Mouse (Mus musculus) adrenal gland, postnatal 4 days (tissue): ENCODE measurements around the gene Begain. TPM values are rescaled to one million over a fixed set of nuclear protein-coding genes. Genes with fewer than 3 reads are reported as not detected.

Experiments
- DNase-seq, 2 experiments: peaks; one replicate each; pipeline ENCODE4 v3.0.0; 2021 to 2022; ENCODE audit warnings: low spot score in 2 of 2, mixed read lengths in 2 of 2
- long read RNA-seq, 2 experiments: library from polyadenylated mRNA; stranded (forward); transcript quantifications; one replicate each; pipeline ENCODE4 v2.0.0; 2021
- total RNA-seq, 2 experiments: library from RNA; stranded (reverse); gene quantifications; 2 replicates each; pipeline ENCODE4 v1.2.3; 2021

Gene Begain
- 10 to 100 TPM; 16.6 to 19.7 TPM for total RNA-seq
- long read RNA-seq, experiment 1, partial matches to known transcripts = 1 of 4 reads
- long read RNA-seq, experiment 1, other reads (novel, unspliced or antisense) = 2 of 4 reads
- long read RNA-seq, experiment 2, partial matches to known transcripts = 0 of 11 reads
- long read RNA-seq, experiment 2, other reads (novel, unspliced or antisense) = 7 of 11 reads

DNA sequence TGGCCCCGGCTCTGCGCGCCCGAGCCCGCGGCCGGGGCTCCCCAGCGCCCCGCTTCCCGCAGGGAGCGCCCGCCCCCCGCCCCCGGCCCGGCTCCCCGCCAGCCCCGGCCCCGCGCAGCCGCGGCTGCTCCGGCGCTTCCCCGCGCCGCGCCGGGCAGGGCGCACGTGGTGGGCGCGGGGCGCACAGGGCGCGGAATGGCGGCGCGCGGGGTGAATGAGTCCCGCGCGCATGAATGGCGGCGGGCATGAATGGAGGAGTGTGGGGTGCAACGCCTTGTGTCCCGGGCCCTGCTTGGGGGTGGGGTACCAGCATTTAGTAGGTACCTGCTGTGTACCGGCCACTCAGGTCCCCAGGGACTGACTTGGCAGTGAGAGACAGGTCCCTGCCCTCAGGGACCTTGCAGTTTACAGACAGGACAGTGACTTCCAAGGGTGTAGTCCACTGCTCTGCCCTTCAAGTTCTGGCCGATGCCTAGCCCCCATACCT lies at the start of gene Begain:
Gene Begain, minus strand, starts transcription at position 51 of the 487 bp plus-strand sequence.
- DNase-seq = no peak

GRCm38 (mm10) chr12:109115707-109116106 lies 47.7 kb upstream of the Begain start:
- DNase-seq = no peak

DNA sequence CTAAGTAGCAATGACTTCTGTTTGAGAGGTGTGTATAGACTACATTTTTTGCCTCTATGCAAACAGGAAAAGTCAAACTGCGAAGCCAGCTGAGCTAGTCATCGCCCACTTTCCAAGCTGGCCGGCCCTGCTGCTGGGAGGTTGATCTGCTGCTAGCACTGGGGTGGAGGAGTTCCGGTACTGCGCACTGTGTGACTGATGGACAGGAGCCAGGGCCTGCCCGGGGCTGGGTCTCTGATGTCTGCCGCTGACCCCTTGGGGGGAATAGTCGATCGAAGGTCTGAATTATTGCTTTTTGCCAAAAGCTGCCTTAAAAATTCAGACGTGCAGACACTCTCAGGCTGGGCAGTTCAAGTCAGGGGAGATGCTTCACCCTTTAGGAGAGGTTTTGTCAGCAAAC lies 47.1 kb upstream of the Begain start:
- DNase-seq = no peak

GRCm38 (mm10) chr12:109112996-109113592 lies 45.1 kb upstream of the Begain start:
- DNase-seq = no peak

GRCm38 (mm10) chr12:109112354-109112995 lies 44.5 kb upstream of the Begain start:
- DNase-seq = no peak

GRCm38 (mm10) chr12:109108911-109109310 lies 40.9 kb upstream of the Begain start:
- DNase-seq = no peak

DNA sequence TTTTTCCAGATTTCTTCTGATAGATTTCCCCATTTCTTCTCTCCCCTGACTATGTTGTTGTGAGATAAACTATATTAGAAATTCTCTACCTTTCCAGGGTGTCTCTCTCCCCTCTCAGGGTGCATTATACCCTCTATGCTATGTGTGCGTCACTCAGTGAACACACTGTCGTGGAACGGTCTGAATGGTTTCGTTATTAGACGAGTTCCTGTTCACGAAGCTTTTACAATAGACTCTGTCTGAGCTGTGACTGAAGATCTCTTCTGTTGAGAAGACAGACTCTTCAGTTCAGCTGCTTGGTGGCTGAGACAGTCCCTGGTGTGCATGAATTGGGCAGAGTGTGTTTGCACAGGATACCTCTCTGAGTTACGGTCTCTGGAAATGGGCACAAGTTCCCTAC lies 32.4 kb upstream of the Begain start:
- DNase-seq = no peak

DNA sequence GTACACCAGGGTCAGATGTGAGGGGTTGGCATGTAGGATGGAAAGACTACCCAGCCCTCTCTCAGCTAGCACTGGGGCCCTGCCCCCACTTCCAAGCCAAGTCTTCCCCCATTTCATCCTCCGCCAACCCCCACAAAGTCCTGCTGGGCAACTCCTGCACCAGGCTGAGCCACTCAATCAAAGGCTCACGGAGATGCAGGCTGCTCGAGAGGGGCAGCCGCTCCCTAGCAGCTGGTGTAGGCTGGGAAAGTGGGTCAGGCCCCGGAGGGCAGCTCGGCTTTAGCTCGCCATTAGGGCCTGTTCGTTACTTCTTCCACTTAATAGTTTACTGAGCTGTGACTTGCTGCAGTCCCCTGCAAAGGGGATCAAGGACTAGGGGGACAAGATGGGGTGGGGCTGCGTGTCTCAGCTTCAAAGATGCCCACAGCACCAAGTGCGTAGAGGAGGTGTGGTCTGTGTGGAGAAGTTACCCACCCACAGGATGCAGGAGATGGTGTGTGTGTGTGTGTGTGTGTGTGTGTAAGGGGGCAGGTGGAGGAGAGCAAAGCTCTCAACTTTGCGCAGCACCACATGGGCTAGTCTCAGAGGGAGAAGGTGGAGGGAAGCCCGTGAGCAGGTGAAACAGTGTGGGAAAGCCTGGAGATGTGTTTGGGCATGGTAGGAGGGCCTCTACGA lies 22.6 kb upstream of the Begain start:
- DNase-seq = no peak

DNA sequence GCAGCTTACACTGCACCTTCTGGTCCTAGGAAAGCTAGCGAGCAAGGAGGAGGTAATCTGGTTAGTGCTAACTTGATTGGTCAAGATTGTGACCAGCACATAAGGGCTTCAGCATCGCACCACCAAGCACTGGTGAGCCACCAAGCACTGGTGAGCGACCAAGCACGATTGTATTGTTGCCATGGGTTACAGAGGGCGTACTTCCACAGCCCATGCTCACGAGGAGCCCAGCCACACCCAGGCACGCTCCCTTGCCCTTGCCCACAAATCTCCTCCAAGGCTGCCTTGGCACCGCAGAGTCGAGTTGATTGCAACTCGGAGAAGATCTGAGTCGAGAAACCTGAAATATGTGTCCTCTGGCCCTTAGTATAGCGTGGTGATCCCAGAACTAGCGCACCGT lies 22.0 kb upstream of the Begain start:
- no peak for DNase-seq

DNA sequence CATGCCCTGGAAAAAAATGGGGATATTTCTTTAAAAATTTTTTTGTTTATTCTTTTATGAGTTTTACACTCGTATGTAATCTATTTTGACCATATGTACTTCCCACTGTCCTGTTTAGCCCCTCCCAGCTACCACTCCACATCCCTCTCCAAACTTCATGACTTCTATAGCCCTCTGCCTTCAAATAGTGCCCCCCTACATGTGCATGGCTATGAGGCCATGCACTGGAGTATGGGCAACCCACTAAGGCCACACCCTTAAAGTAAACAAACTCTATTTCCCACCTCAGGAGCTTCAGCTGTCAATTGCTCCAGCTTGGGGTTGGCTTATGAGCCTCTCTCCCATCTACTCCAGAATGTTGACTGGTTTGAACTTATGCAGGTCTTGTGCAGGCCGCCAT lies 18.1 kb upstream of the Begain start:
- DNase-seq = no peak

DNA sequence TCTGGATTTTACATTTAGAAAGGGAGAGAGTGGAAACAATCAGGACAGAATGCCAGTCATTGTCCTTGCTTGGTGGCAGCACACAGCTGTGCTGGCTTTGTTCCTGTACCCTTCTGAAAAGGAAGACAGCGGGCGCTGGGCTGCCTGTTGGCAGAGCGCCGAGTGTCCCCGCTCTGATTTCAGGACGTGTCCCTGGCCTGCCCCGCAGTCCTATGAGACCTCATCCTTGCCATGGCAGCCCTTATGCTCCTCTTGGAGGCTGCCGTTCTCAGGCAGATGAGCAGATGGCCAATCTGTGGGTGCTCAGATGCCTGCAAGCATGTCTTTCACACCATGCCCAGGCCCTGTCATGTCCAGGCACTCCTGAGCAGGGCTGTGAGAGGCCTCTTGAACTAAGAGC lies 17.7 kb upstream of the Begain start:
- no peak for DNase-seq

GRCm38 (mm10) chr12:109085046-109085445 lies 17.0 kb upstream of the Begain start:
- DNase-seq = no peak

- no peak for DNase-seq
Observed at GRCm38 (mm10) chr12:109083476-109083875, 15.5 kb upstream of the Begain start.

DNA sequence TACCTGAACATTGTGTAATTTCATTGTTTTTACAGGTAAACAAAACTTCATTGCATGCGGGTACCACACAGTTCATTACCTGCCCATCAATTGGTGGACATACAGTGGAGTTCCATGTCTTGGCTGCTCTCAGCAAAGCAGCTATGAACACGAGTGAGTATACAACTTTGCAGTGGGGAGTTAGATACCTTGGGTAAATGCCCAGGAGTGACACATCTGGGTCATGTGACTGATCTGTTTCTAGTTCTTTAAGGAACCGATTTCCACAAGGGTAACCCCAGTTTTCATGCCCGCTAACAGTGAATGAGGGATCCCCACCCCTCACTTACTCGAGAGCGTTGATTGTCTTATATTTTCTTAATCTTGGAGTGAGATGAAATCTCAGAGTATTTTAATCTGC lies 9.0 kb upstream of the Begain start:
- DNase-seq = no peak

DNA sequence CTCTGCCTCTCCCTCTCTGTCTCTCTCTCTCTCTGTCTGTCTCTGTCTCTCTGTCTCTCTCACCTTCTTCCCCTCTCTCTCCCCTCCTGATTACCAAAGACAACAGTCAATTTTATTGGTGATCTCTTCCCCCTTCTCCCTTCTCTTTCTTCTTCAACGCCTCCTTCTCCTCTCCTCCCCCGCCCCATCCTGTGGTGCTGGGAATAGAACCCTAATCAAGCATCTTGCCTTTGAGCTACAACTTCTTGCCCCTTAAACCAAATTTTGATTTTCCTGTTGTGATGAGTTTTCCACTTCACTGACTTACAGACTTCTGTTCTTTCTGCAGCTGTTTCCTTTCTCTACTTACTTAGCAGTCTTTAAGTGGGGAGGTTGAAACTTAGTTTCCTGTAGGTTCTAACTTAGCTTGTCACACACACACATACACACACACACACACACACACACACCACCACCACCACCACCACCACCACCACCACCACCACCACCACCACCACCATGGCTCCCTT lies 6.8 kb upstream of the Begain start:
- DNase-seq = no peak

DNA sequence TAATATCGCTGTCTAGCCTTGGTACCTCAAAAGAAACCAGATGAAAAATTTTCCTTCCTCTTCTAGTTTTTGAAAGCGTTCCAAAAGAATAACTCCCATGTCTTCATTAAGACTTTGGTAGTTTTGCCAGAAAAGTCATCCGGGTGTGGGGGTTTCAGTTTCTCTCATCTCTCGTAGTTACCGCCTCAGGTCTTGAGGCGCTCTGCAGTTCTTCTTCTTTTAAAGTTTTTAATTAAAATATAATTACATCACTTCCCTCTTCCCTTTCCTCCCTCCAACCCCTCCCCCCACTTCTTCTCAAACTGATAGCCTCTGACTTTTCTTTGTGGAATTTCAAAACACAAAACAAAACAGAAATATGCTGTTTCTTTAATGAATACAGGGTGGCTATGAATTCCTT lies 6.1 kb upstream of the Begain start:
- no peak for DNase-seq

- no peak for DNase-seq
Observed at GRCm38 (mm10) chr12:109071248-109071647, 3.2 kb upstream of the Begain start.

- no peak for DNase-seq
Observed at GRCm38 (mm10) chr12:109069751-109070150, 1.7 kb upstream of the Begain start.

DNA sequence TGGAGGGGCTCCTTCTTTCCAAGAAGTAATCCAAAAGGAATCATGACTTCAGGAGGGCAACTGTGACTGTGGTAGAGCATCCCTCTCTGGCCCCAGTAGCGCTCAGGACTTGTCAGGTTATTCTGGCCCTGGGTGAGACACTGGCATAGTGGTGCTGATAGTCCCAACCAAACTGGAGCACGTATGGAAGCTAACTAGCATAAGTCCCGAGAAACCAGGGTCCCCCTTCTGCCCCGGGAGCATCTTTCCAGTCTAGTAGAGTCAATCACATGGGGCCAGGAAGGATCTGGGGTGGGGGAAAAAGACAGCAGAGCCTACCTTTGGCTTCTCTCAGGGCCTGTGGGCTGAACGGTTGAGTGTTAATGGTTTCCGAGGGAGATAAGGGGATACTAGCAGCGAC lies 721 bp upstream of the Begain start:
- DNase-seq = no peak

DNA sequence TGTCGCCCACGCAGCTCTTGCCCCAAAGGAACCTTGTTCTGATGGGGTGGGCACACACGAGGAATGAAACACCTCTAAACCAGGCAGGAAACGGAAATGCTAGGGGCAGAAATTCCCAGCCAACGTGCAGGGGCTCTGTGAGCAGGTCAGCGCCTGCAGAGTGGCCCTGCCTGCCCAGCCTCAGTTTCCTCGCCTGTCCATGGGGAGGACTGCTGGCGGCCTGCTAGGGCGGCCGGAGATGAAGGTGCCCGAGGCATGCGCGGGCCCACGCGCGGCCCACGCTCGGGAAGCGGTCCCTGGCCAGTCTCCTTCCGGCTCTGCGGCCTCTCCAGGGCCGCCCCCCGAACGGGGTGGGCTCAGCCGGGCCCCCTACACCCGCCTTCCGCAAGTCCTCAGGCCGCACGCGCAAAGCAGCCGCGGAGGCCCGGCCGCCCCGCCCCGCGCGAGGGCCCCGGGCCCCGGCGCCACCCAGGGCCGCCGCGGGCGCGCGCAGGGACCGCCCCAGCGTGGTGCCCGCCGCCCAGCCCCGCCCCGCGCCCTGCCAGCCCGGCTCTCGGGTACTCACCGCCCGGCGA lies 369 bp downstream of the Begain start:
- no peak for DNase-seq

DNA sequence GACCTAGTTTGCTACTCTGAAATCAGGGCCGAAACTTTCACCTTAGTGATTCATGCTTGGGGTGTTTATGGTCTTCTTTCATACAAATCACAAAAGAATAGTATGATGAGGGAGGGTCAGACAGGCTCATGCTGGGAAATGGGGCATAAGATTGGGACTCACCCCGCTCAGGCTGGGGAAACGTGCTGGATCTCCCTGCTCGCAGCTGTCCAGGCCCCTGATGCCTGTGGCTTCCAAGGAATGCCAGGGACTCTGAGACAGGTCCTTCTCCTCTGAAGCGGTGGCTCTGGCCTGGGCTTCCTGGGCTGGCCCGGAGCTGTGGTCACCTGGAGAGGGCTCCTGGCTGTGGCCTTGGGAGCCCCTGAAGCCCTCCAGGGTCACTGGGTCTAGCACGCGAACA lies 9.4 kb downstream of the Begain start:
- DNase-seq = no peak

- DNase-seq = no peak
Observed at GRCm38 (mm10) chr12:109057736-109058135, 10.3 kb downstream of the Begain start.
